Comparison of ENCODE assay signal across 9 mouse cellular contexts in genomic region chr9:107232140-107232539, GRCm38 (mm10). TPM values are rescaled to one million over a fixed set of nuclear protein-coding genes. Genes with fewer than 3 reads are reported as not detected.
DNase-seq lines count a peak whose midpoint lies in the region; ATAC-seq and TF ChIP-seq lines count a peak whose summit lies in the region.
"Had no signal": no experiment of that assay in that cellular context is flagged by ENCODE, and none has a peak within 500 bp of the region (broad histone marks: within the 10 kb centered on the region; RNA-seq: fewer than 3 reads in every experiment).

No protein-coding gene starts in this region.

- ATAC-seq in liver, embryonic 13.5 days (ENCODE audit: low read depth): no peak
- no peak for ATAC-seq in erythroblast, adult 5-6 weeks (replicated peaks; ENCODE audit: low FRiP score, poor library complexity, severe bottlenecking)

- H3K27ac ChIP-seq in gastrocnemius, adult 2 months: no peak overlapping the region
- no peak overlapping the region for H3K27ac ChIP-seq in liver, embryonic 13.5 days

- intact Hi-C loops in gastrocnemius, adult 2 months (cut with DNase I): loop anchor here (5.0 kb wide), 1 partner anchor 105 kb away; the partner anchor contains the start of gene Hemk1

- no peak for TF ChIP-seq CTCF in gastrocnemius, adult 2 months (IDR thresholded peaks at IDR 0.05)

- no peak overlapping the region for H3K9ac ChIP-seq in liver, embryonic 13.5 days

- H3K36me3 ChIP-seq in liver, embryonic 13.5 days: no peaks in the 10 kb centered on the region

- WGBS in liver, embryonic 13.5 days (ENCODE audit: insufficient replicate concordance): 21% methylated on average over 9 of the region's 9 CpGs

- H3K4me1 ChIP-seq in liver, embryonic 13.5 days (replicated peaks): peaks cover 10% of the 10 kb centered on the region

- no peaks in the 10 kb centered on the region for H3K9me3 ChIP-seq in liver, embryonic 13.5 days (replicated peaks)

- DNase-seq in gastrocnemius, adult 2 months: no peak
- no peak for DNase-seq in gastrocnemius, postnatal 10 days
- DNase-seq in right cerebral cortex, postnatal 25 days: peak; percentile 38
- no peak for DNase-seq in right cerebral cortex, postnatal 36 days (ENCODE audit: low spot score in 2 of 2)
- no peak for DNase-seq in liver, embryonic 13.5 days
- DNase-seq in right cerebral cortex, postnatal 14 days: no peak
- no peak for DNase-seq in urinary bladder, postnatal 25 days (ENCODE audit: low spot score)

- peak overlapping the region; percentile 77 for H3K4me3 ChIP-seq in gastrocnemius, adult 2 months
- peak overlapping the region; percentile 59 for H3K4me3 ChIP-seq in liver, embryonic 13.5 days (replicated peaks)

- peak overlapping the region; percentile 77 for H3K4me2 ChIP-seq in liver, embryonic 13.5 days

- peaks cover 89% of the 10 kb centered on the region for H3K27me3 ChIP-seq in liver, embryonic 13.5 days

RNA-seq across cellular contexts. Expression of gene Dock3, which starts 0.4 kb away (rescaled TPM):
- total RNA-seq in gastrocnemius, adult 2 months (2021): not detected
- under 1 TPM; 0.27 to 0.70 TPM for total RNA-seq in gastrocnemius, postnatal 10 days (2021)
- polyA plus RNA-seq in liver, embryonic 13.5 days (2015; fragmentation: Nextera tagmentation; extraction: Ambion mirVana): 0.09 and 0.19 TPM in 2 replicates
- total RNA-seq in erythroblast, adult 5-6 weeks (2015; ENCODE audit: low replicate concordance): 1.5 TPM in 1 of 2 replicates, not detected in the other
- total RNA-seq in erythroblast, adult 5-6 weeks (2017; ENCODE audit: low replicate concordance): not detected in 2 replicates
- total RNA-seq: neutrophil, adult 5-6 weeks had no signal

RNA-seq across cellular contexts. Expression of gene Mapkapk3, which starts 57.5 kb away (rescaled TPM):
- total RNA-seq in gastrocnemius, adult 2 months (2021): 10 to 100 TPM; 32.6 to 48.1 TPM
- 10 to 100 TPM; 11.0 to 14.4 TPM for total RNA-seq in gastrocnemius, postnatal 10 days (2021)
- polyA plus RNA-seq in liver, embryonic 13.5 days (2015; fragmentation: Nextera tagmentation; extraction: Ambion mirVana): 9.1 and 10.2 TPM in 2 replicates
- 10.8 and 25.3 TPM in 2 replicates for total RNA-seq in erythroblast, adult 5-6 weeks (2015; ENCODE audit: low replicate concordance)
- 25.1 and 41.4 TPM in 2 replicates for total RNA-seq in erythroblast, adult 5-6 weeks (2017; ENCODE audit: low replicate concordance)
